Mouse (Mus musculus) thymus, adult 2 months (tissue): ENCODE results near the gene Tyrp1.

ENCODE experiments used
- CTCF ChIP-seq: fragments of 200-500 bp; IDR thresholded peaks from 2 replicates; pipeline ENCODE4 v1.5.1; 2012; ENCODE audit warnings: mild to moderate bottlenecking, control low read depth, low read length, moderate library complexity, borderline replicate concordance; ENCODE audit not compliant: control insufficient read depth, poor library complexity, insufficient read depth; ENCODE audit errors: extremely low read depth
- POLR2A ChIP-seq: fragments of 200-500 bp; IDR thresholded peaks from 2 replicates; pipeline ENCODE4 v1.6.1; 2012; ENCODE audit warnings: mild to moderate bottlenecking, low read length, control low read depth, moderate library complexity; ENCODE audit not compliant: control insufficient read depth, poor library complexity, insufficient read depth; ENCODE audit errors: extremely low read depth

DNA sequence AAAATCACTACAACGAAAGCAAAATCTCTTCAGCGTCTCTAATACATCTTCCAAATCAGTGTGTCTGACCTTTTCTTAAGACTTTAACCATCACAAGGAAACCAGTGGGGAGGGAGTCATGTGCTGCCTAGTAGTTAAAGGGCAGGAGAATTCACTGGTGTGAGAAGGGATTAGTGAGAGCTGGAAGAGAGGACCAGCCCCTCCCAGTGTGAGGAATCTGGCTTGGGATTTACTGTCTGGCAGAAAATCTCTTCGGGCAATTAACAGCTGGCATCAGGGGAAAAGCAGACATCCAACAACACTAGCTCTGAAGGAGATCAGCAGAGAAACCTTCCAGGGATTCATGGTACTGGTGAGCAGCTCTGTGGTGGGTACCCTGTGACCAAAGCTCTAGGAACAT, at the start of gene Tyrp1:
- no peak for TF ChIP-seq CTCF
- no peak for TF ChIP-seq POLR2A
